Mouse (Mus musculus) frontal cortex, postnatal 10 days (tissue): ENCODE results near the gene Rnf157.

ENCODE experiments used
- DNase-seq, 2 experiments: peaks; one replicate each; pipeline ENCODE4 v3.0.0; 2022; ENCODE audit warnings: low spot score in 2 of 2, mixed read lengths in 1 of 2

The Rnf157 gene

GRCm38 (mm10) chr11:116412904-116413630 is at the start of gene Rnf157:
TSS of gene Rnf157 (minus strand) at chr11:116413032.
- peak; percentile 82 to 88 for DNase-seq

GRCm38 (mm10) chr11:116459786-116460185 is 47.0 kb upstream of the Rnf157 start:
- DNase-seq: no peak

- DNase-seq: no peak
Measured at GRCm38 (mm10) chr11:116456234-116456633, 43.4 kb upstream of the Rnf157 start.

GRCm38 (mm10) chr11:116453889-116454288 is 41.1 kb upstream of the Rnf157 start:
- DNase-seq: no peak

GRCm38 (mm10) chr11:116449341-116449740 is 36.5 kb upstream of the Rnf157 start:
- no peak for DNase-seq

GRCm38 (mm10) chr11:116447822-116448221 is 35.0 kb upstream of the Rnf157 start:
- no peak for DNase-seq

GRCm38 (mm10) chr11:116446308-116446887 is 33.6 kb upstream of the Rnf157 start:
- DNase-seq: no peak

- DNase-seq: peak; percentile 78 to 87
Measured at GRCm38 (mm10) chr11:116445596-116446307, 32.9 kb upstream of the Rnf157 start.

GRCm38 (mm10) chr11:116443935-116444334 is 31.1 kb upstream of the Rnf157 start:
- no peak for DNase-seq

GRCm38 (mm10) chr11:116443311-116443710 is 30.5 kb upstream of the Rnf157 start:
- DNase-seq: no peak

- DNase-seq: no peak
Measured at GRCm38 (mm10) chr11:116442867-116443177, 30.0 kb upstream of the Rnf157 start.

GRCm38 (mm10) chr11:116442129-116442866 is 29.5 kb upstream of the Rnf157 start:
- no peak for DNase-seq

GRCm38 (mm10) chr11:116440408-116441068 is 27.7 kb upstream of the Rnf157 start:
- DNase-seq: no peak

- DNase-seq: no peak
Measured at GRCm38 (mm10) chr11:116439269-116440240, 26.7 kb upstream of the Rnf157 start.

GRCm38 (mm10) chr11:116437541-116437940 is 24.7 kb upstream of the Rnf157 start:
- DNase-seq: no peak

GRCm38 (mm10) chr11:116436725-116437331 is 24.0 kb upstream of the Rnf157 start:
- no peak for DNase-seq

GRCm38 (mm10) chr11:116435992-116436724 is 23.3 kb upstream of the Rnf157 start:
- no peak for DNase-seq

GRCm38 (mm10) chr11:116434967-116435752 is 22.3 kb upstream of the Rnf157 start:
- no peak for DNase-seq
